Comparison of ENCODE assay signal across 9 mouse cellular contexts in the genomic region with DNA sequence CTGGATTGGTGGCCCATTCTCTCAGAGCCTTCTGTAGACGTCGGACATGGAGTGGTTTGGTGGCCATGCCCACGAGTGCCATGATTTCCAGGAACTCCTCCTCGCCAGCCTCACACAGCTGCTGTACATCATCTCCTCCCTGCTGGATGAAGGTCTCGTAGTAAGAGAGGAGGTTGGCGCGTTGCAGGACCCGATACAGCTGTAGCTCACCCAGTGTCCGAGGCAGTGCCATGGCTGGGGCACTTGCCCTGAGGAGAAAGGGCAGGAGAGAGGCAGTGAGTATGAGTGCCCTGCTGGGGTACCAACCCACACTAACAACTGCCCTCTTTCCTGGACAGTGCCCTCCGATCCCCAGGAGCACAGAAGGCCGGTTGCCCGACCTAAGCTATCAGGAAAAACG. TPM values are rescaled to one million over a fixed set of nuclear protein-coding genes. Genes with fewer than 3 reads are reported as not detected.
DNase-seq lines count a peak whose midpoint lies in the region; ATAC-seq and TF ChIP-seq lines count a peak whose summit lies in the region.
"Had no signal": no experiment of that assay in that cellular context is flagged by ENCODE, and none has a peak within 500 bp of the region (broad histone marks: within the 10 kb centered on the region; RNA-seq: fewer than 3 reads in every experiment).

No protein-coding gene starts in this region.

- peaks cover 37% of the 10 kb centered on the region for H3K4me1 ChIP-seq in lung, embryonic 14.5 days (ENCODE audit: insufficient read depth)
- peaks cover 58% of the 10 kb centered on the region for H3K4me1 ChIP-seq in embryonic facial prominence, embryonic 12.5 days
- peaks cover 58% of the 10 kb centered on the region for H3K4me1 ChIP-seq in hindbrain, embryonic 15.5 days (replicated peaks)

- peaks cover 33% of the 10 kb centered on the region for H3K79me2 ChIP-seq in myocyte (ENCODE audit: control insufficient read depth, insufficient read depth)

- H3K9ac ChIP-seq in lung, embryonic 14.5 days, result peak overlapping the region; percentile 77
- H3K9ac ChIP-seq in embryonic facial prominence, embryonic 12.5 days, result peak overlapping the region; percentile 90
- H3K9ac ChIP-seq in hindbrain, embryonic 15.5 days, result no peak overlapping the region

- H3K36me3 ChIP-seq in lung, embryonic 14.5 days (ENCODE audit: insufficient read depth), result peaks cover 44% of the 10 kb centered on the region
- H3K36me3 ChIP-seq in embryonic facial prominence, embryonic 12.5 days, result peaks cover 33% of the 10 kb centered on the region
- H3K36me3 ChIP-seq in hindbrain, embryonic 15.5 days, result no peaks in the 10 kb centered on the region
- peaks cover 20% of the 10 kb centered on the region for H3K36me3 ChIP-seq in myocyte (ENCODE audit: control insufficient read depth, insufficient read depth)

- peak overlapping the region; percentile 88 for H3K4me2 ChIP-seq in lung, embryonic 14.5 days
- H3K4me2 ChIP-seq in embryonic facial prominence, embryonic 12.5 days (replicated peaks), result peak overlapping the region; percentile 86
- peak overlapping the region; percentile 91 for H3K4me2 ChIP-seq in hindbrain, embryonic 15.5 days
- peak overlapping the region; percentile 97 for H3K4me2 ChIP-seq in myocyte (ENCODE audit: low read depth)

- ATAC-seq in lung, embryonic 14.5 days (ENCODE audit: insufficient read depth), result no peak
- no peak for ATAC-seq in embryonic facial prominence, embryonic 12.5 days (ENCODE audit: insufficient number of reproducible peaks, insufficient read depth, low FRiP score, low TSS enrichment)
- ATAC-seq in hindbrain, embryonic 15.5 days (ENCODE audit: low FRiP score, low read depth), result no peak
- ATAC-seq in megakaryocyte progenitor cell, adult 5-6 weeks (replicated peaks; ENCODE audit: poor library complexity), result no peak

- H3K27ac ChIP-seq in lung, embryonic 14.5 days (ENCODE audit: low read depth), result no peak overlapping the region
- no peak overlapping the region for H3K27ac ChIP-seq in embryonic facial prominence, embryonic 12.5 days
- no peak overlapping the region for H3K27ac ChIP-seq in hindbrain, embryonic 15.5 days (replicated peaks)

- TF ChIP-seq CTCF in lung, embryonic 14.5 days (IDR thresholded peaks at IDR 0.05; ENCODE audit: low read depth), result no peak

- peak overlapping the region; percentile 72 for H3ac ChIP-seq in myocyte (ENCODE audit: control insufficient read depth, insufficient read length)

- peak overlapping the region; percentile 75 for H3K4me3 ChIP-seq in lung, embryonic 14.5 days (ENCODE audit: low read depth, low read length)
- peak overlapping the region; percentile 78 for H3K4me3 ChIP-seq in embryonic facial prominence, embryonic 12.5 days
- peak overlapping the region; percentile 49; the same call in 1 of the 2 replicates for H3K4me3 ChIP-seq in hindbrain, embryonic 15.5 days
- peak overlapping the region; percentile 98 for H3K4me3 ChIP-seq in myocyte

- no peak for DNase-seq in lung, embryonic 14.5 days
- DNase-seq in lung, postnatal 36 days, result no peak
- no peak for DNase-seq in cerebellum, postnatal 36 days
- DNase-seq: adrenal gland, postnatal 25 days had no signal

- no peaks in the 10 kb centered on the region for H3K9me3 ChIP-seq in lung, embryonic 14.5 days (ENCODE audit: low read depth, low read length)
- H3K9me3 ChIP-seq in embryonic facial prominence, embryonic 12.5 days, result no peaks in the 10 kb centered on the region
- H3K9me3 ChIP-seq in hindbrain, embryonic 15.5 days, result no peaks in the 10 kb centered on the region

- H3K27me3 ChIP-seq in lung, embryonic 14.5 days (ENCODE audit: insufficient read depth, low read length), result no peaks in the 10 kb centered on the region
- H3K27me3 ChIP-seq in embryonic facial prominence, embryonic 12.5 days, result no peaks in the 10 kb centered on the region
- peaks cover 75% of the 10 kb centered on the region for H3K27me3 ChIP-seq in hindbrain, embryonic 15.5 days
- H3K27me3 ChIP-seq in myocyte (ENCODE audit: control insufficient read depth, insufficient read depth, insufficient read length), result no peaks in the 10 kb centered on the region

- WGBS in lung, embryonic 14.5 days, result 32% methylated on average over 13 of the region's 13 CpGs
- 28% methylated on average over 13 of the region's 13 CpGs for WGBS in embryonic facial prominence, embryonic 12.5 days
- 14% methylated on average over 13 of the region's 13 CpGs for WGBS in hindbrain, embryonic 15.5 days

- TF ChIP-seq POLR2A in myocyte (IDR thresholded peaks at IDR 0.05; ENCODE audit: insufficient read length, low read depth), result peak; percentile 23

TF ChIP-seq in myocyte, 11 proteins besides CTCF, POLR2A, EP300 and RAD21:
- no peak for TF ChIP-seq MAX (IDR thresholded peaks at IDR 0.05; ENCODE audit: low read depth)
- peak; percentile 45 for TF ChIP-seq POLR2AphosphoS2 (IDR thresholded peaks at IDR 0.05; ENCODE audit: insufficient read length, low read depth)
- no peak for TF ChIP-seq E2F4 (IDR thresholded peaks at IDR 0.05; ENCODE audit: insufficient read depth)
- TF ChIP-seq MYOD1 (IDR thresholded peaks at IDR 0.05; ENCODE audit: control insufficient read depth in 1 of 3, insufficient read length in 2 of 3, low read depth in 2 of 3), result peak in 2 of 3 experiments; percentile 30 to 63
- no peak for TF ChIP-seq TCF12 (IDR thresholded peaks at IDR 0.05; ENCODE audit: insufficient read depth, poor library complexity, severe bottlenecking)
- TF ChIP-seq REST (IDR thresholded peaks at IDR 0.05; ENCODE audit: insufficient read depth, insufficient read length), result no peak

RNA-seq across cellular contexts. Expression of a gene that starts 1.8 kb away (rescaled TPM):
- 11.2 and 13.2 TPM in 2 replicates for polyA plus RNA-seq in lung, embryonic 14.5 days (2014; fragmentation: Nextera tagmentation; extraction: Ambion mirVana)
- 9.0 and 11.9 TPM in 2 replicates for polyA plus RNA-seq in embryonic facial prominence, embryonic 12.5 days (2016; fragmentation: Nextera tagmentation; extraction: Ambion mirVana)
- 3.1 and 3.4 TPM in 2 replicates for polyA plus RNA-seq in hindbrain, embryonic 15.5 days (2015; fragmentation: Nextera tagmentation; extraction: Ambion mirVana)
- polyA plus RNA-seq in myocyte (2012; fragmentation: generic; extraction: Trizol), result 5.6 TPM
- total RNA-seq in megakaryocyte progenitor cell, adult 5-6 weeks (2015), result 15.7 and 19.8 TPM in 2 replicates
- 17.8 and 25.3 TPM in 2 replicates for total RNA-seq in megakaryocyte progenitor cell, adult 5-6 weeks (2017)

RNA-seq across cellular contexts. Expression of a gene that starts 3.5 kb away (rescaled TPM):
- polyA plus RNA-seq in lung, embryonic 14.5 days (2014; fragmentation: Nextera tagmentation; extraction: Ambion mirVana), result 11.6 and 13.5 TPM in 2 replicates
- polyA plus RNA-seq in embryonic facial prominence, embryonic 12.5 days (2016; fragmentation: Nextera tagmentation; extraction: Ambion mirVana), result 18.8 and 19.5 TPM in 2 replicates
- polyA plus RNA-seq in hindbrain, embryonic 15.5 days (2015; fragmentation: Nextera tagmentation; extraction: Ambion mirVana), result 2.5 and 2.7 TPM in 2 replicates
- polyA plus RNA-seq in myocyte (2012; fragmentation: generic; extraction: Trizol), result 68.7 TPM
- total RNA-seq in megakaryocyte progenitor cell, adult 5-6 weeks (2015), result 2.4 and 2.6 TPM in 2 replicates
- 3.4 and 5.2 TPM in 2 replicates for total RNA-seq in megakaryocyte progenitor cell, adult 5-6 weeks (2017)

RNA-seq across cellular contexts. Expression of a gene that starts 22.1 kb away (rescaled TPM):
- polyA plus RNA-seq in lung, embryonic 14.5 days (2014; fragmentation: Nextera tagmentation; extraction: Ambion mirVana), result 27.8 and 28.1 TPM in 2 replicates
- 13.0 and 13.3 TPM in 2 replicates for polyA plus RNA-seq in embryonic facial prominence, embryonic 12.5 days (2016; fragmentation: Nextera tagmentation; extraction: Ambion mirVana)
- polyA plus RNA-seq in hindbrain, embryonic 15.5 days (2015; fragmentation: Nextera tagmentation; extraction: Ambion mirVana), result 6.2 and 6.3 TPM in 2 replicates
- polyA plus RNA-seq in myocyte (2012; fragmentation: generic; extraction: Trizol), result 0.26 TPM
- total RNA-seq in megakaryocyte progenitor cell, adult 5-6 weeks (2015), result 27.3 and 29.6 TPM in 2 replicates
- total RNA-seq in megakaryocyte progenitor cell, adult 5-6 weeks (2017), result 38.9 and 42.7 TPM in 2 replicates

RNA-seq across cellular contexts. Expression of a gene that starts 40.1 kb away (rescaled TPM):
- 0.23 and 0.28 TPM in 2 replicates for polyA plus RNA-seq in lung, embryonic 14.5 days (2014; fragmentation: Nextera tagmentation; extraction: Ambion mirVana)
- 0.20 and 0.58 TPM in 2 replicates for polyA plus RNA-seq in embryonic facial prominence, embryonic 12.5 days (2016; fragmentation: Nextera tagmentation; extraction: Ambion mirVana)
- 0.72 and 0.77 TPM in 2 replicates for polyA plus RNA-seq in hindbrain, embryonic 15.5 days (2015; fragmentation: Nextera tagmentation; extraction: Ambion mirVana)
- polyA plus RNA-seq in myocyte (2012; fragmentation: generic; extraction: Trizol), result 0.35 TPM
- 0.15 TPM in 1 of 2 replicates, not detected in the other for total RNA-seq in megakaryocyte progenitor cell, adult 5-6 weeks (2015)
- 0.03 and 0.37 TPM in 2 replicates for total RNA-seq in megakaryocyte progenitor cell, adult 5-6 weeks (2017)
- total RNA-seq: hematopoietic stem cell, adult 5-6 weeks had no signal

RNA-seq across cellular contexts. Expression of a gene that starts 43.9 kb away (rescaled TPM):
- 68.7 and 73.0 TPM in 2 replicates for polyA plus RNA-seq in lung, embryonic 14.5 days (2014; fragmentation: Nextera tagmentation; extraction: Ambion mirVana)
- 115 TPM in 2 replicates for polyA plus RNA-seq in embryonic facial prominence, embryonic 12.5 days (2016; fragmentation: Nextera tagmentation; extraction: Ambion mirVana)
- 102 and 114 TPM in 2 replicates for polyA plus RNA-seq in hindbrain, embryonic 15.5 days (2015; fragmentation: Nextera tagmentation; extraction: Ambion mirVana)
- 244 TPM for polyA plus RNA-seq in myocyte (2012; fragmentation: generic; extraction: Trizol)
- 9.8 and 10.0 TPM in 2 replicates for total RNA-seq in megakaryocyte progenitor cell, adult 5-6 weeks (2015)
- total RNA-seq in megakaryocyte progenitor cell, adult 5-6 weeks (2017), result 4.5 and 7.3 TPM in 2 replicates
